Mouse (Mus musculus): ENCODE measurements around the gene Nudt17. TPM values are rescaled to one million over a fixed set of nuclear protein-coding genes. Genes with fewer than 3 reads are reported as not detected.

The Nudt17 gene
- polyA plus RNA-seq, 1 experiment from 2014 or later, result 10.8 TPM

DNA sequence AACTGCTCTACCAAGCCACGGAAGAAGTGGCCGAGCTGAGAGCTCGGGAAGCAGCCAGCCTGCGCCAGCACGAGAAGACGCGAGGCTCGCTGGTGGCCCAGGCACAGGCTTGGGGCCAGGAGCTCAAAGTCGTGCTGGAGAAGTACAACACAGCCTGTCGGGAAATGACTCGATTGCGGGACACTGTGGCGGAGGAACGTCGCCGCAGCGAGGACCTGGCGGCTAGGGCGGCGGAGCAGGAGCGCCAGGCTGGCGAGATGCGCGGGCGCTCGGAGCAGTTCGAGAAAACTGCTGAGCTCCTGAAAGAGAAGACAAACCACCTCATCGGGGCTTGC lies 23.6 kb downstream of the Nudt17 start:
- H3K9me3 ChIP-seq (ENCODE audit: control insufficient read depth, low read length), result no peaks in the 10 kb centered on the region
- H3K9ac ChIP-seq (ENCODE audit: low read length), result peak overlapping the region; percentile 50; the same call in 1 of the 2 replicates
- no peaks in the 10 kb centered on the region for H3K36me3 ChIP-seq (ENCODE audit: control insufficient read depth, insufficient read depth, low read length)
- ATAC-seq (ENCODE audit: insufficient number of reproducible peaks, low FRiP score, low TSS enrichment, low read depth) (no peak), DNase-seq (ENCODE audit: low spot score) (peak; percentile 51)
- H3K27me3 ChIP-seq (ENCODE audit: control insufficient read depth, insufficient read depth, low read length), result peaks cover 24% of the 10 kb centered on the region
- H3K4me2 ChIP-seq (ENCODE audit: low read depth, severe bottlenecking), result peak overlapping the region; percentile 50
- no peaks in the 10 kb centered on the region for H3K4me1 ChIP-seq (ENCODE audit: control insufficient read depth, insufficient read depth, low read length)
- peak overlapping the region; percentile 23 for H3K4me3 ChIP-seq (ENCODE audit: low read depth, low read length)
- WGBS, result 29% methylated on average over 28 of the region's 28 CpGs
- no peak overlapping the region for H3K27ac ChIP-seq (replicated peaks; ENCODE audit: low read depth, low read length)

DNA sequence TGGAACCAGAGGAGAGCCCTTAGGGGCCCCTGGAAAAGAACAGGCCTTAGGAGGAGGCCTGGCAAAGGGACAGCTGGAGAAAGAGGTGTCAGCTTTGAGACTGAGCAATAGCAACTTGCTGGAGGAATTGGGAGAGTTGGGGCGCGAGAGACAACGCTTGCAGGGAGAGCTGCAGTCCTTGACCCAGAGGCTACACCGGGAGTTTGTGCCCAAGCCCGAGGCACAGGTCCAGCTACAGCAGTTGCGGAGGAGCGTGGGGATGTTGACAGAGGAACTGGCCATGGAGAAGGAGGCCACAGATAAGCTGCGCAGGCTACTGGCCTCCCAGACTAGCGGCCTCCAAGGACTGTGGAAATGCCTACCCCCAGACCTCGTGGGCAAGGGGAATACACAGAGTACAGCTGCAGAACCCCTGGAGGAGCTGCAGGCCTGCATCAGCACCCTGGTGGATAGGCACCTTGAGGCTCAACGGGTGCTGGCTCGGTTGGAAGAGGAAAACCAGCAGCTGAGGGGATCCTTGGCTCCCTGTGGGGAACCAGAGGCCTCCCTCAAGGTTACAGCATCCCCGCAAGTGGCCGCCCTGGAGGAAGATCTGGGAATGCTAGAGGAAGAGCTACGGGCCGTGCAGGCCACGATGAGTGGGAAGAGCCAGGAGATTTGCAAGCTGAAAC lies 24.1 kb downstream of the Nudt17 start:
- peak overlapping the region; percentile 23 for H3K4me3 ChIP-seq (ENCODE audit: low read depth, low read length)
- peaks cover 24% of the 10 kb centered on the region for H3K27me3 ChIP-seq (ENCODE audit: control insufficient read depth, insufficient read depth, low read length)
- DNase-seq (ENCODE audit: low spot score) (no peak), ATAC-seq (ENCODE audit: insufficient number of reproducible peaks, low FRiP score, low TSS enrichment, low read depth) (no peak)
- WGBS, result 51% methylated on average over 17 of the region's 17 CpGs
- H3K36me3 ChIP-seq (ENCODE audit: control insufficient read depth, insufficient read depth, low read length), result no peaks in the 10 kb centered on the region
- H3K4me2 ChIP-seq (ENCODE audit: low read depth, severe bottlenecking), result peak overlapping the region; percentile 50
- H3K9me3 ChIP-seq (ENCODE audit: control insufficient read depth, low read length), result no peaks in the 10 kb centered on the region
- peak overlapping the region; percentile 50; the same call in 1 of the 2 replicates for H3K9ac ChIP-seq (ENCODE audit: low read length)
- no peaks in the 10 kb centered on the region for H3K4me1 ChIP-seq (ENCODE audit: control insufficient read depth, insufficient read depth, low read length)
- no peak overlapping the region for H3K27ac ChIP-seq (replicated peaks; ENCODE audit: low read depth, low read length)

DNA sequence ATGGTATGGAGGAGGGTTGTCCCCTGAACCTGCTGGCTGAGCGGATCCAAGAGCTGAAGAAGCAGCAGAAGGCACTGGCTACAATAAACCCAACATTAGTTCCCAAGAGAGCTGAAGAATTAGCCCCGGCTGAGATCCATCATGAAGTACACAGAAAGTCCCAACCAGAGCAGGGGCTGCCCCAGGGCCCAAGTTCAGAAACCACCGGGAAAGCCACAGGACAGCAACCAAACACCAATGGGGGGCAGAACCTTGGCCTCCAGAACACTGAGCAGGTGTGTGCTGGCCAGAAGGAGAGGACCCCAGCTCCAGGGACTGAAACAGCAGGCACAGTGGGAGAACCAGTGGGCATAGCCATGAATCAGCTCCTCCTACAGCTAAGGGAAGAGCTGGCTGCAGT lies 24.9 kb downstream of the Nudt17 start:
- Histone ChIP-seq H3K9me3 (ENCODE audit: control insufficient read depth, low read length) (no peaks in the 10 kb centered on the region), H3K9ac (ENCODE audit: low read length) (no peak overlapping the region), H3K4me1 (ENCODE audit: control insufficient read depth, insufficient read depth, low read length) (no peaks in the 10 kb centered on the region), H3K27me3 (ENCODE audit: control insufficient read depth, insufficient read depth, low read length) (peaks cover 24% of the 10 kb centered on the region), H3K36me3 (ENCODE audit: control insufficient read depth, insufficient read depth, low read length) (no peaks in the 10 kb centered on the region), H3K4me2 (ENCODE audit: low read depth, severe bottlenecking) (no peak overlapping the region), H3K27ac (replicated peaks; ENCODE audit: low read depth, low read length) (no peak overlapping the region), H3K4me3 (ENCODE audit: low read depth, low read length) (no peak overlapping the region)
- ATAC-seq (ENCODE audit: insufficient number of reproducible peaks, low FRiP score, low TSS enrichment, low read depth), result no peak
- DNase-seq (ENCODE audit: low spot score), result no peak
- WGBS, result 85% methylated on average over 3 of the region's 3 CpGs

DNA sequence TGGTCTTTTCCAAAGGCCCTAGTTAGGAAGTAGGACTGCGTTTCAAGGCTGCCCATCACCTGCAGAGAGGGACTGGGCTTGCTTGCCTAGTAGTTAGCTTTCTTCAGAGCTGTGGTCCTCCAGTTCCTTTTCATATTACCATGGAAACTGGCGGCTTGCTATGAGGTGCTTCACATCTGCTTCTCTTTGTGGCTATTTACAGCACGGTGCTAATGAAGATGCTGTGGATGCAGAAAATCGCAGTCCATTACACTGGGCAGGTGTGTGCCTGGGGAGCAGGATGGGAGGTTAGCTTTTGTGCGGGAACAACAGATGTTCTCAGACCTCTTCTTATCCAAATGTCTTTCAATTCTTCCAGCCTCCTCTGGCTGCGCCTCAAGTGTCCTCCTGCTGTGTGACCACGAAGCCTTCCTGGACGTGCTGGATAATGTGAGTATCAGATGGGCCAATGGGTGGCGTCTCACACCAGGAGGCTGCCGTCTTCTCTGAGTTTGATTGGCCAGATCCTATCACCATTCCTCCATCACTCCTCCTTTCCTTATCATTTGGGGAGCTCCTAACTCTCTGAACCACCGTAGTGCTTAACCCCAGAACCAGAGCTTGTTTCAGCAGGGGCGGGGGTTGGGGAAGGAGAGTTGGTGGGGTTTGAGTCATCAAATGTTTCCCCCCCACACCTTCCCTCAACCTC lies 27.9 kb downstream of the Nudt17 start:
- H3K4me1 ChIP-seq (ENCODE audit: control insufficient read depth, insufficient read depth, low read length), result no peaks in the 10 kb centered on the region

DNA sequence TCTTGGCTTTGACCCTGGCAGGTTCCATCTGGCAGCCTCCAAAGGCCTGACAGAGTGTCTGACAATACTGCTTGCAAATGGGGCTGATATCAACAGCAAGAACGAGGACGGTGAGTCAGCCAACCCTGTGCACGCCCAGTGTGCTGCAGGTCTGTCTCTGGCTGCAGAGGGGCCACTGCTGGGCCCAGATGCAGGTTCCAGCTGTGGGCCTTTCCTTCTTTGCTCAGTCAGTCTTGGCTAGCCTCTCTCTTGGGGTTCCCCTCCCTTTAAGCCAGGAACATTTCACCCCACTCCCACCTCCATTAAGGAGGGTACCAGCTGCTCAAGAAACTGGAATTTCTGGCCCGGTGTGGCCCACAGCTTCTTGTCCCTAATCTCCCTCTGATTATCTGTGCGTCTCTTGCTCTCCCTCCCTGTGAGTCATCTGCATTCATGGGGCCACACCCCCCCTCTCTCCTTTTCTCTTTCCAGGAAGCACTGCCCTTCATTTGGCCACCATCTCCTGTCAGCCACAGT lies 29.1 kb downstream of the Nudt17 start:
- no peak overlapping the region for H3K4me3 ChIP-seq (ENCODE audit: low read depth, low read length)
- DNase-seq (ENCODE audit: low spot score), result no peak
- no peak overlapping the region for H3K27ac ChIP-seq (replicated peaks; ENCODE audit: low read depth, low read length)
- no peak for ATAC-seq (ENCODE audit: insufficient number of reproducible peaks, low FRiP score, low TSS enrichment, low read depth)
- no peak overlapping the region for H3K9ac ChIP-seq (ENCODE audit: low read length)
- H3K4me1 ChIP-seq (ENCODE audit: control insufficient read depth, insufficient read depth, low read length), result no peaks in the 10 kb centered on the region
- peaks cover 14% of the 10 kb centered on the region for H3K27me3 ChIP-seq (ENCODE audit: control insufficient read depth, insufficient read depth, low read length)
- WGBS, result 31% methylated on average over 5 of the region's 5 CpGs
- no peaks in the 10 kb centered on the region for H3K9me3 ChIP-seq (ENCODE audit: control insufficient read depth, low read length)
- no peaks in the 10 kb centered on the region for H3K36me3 ChIP-seq (ENCODE audit: control insufficient read depth, insufficient read depth, low read length)
- no peak overlapping the region for H3K4me2 ChIP-seq (ENCODE audit: low read depth, severe bottlenecking)

More for the DNA sequence above, 27.9 kb downstream of the Nudt17 start:
- Histone ChIP-seq H3K4me3 (ENCODE audit: low read depth, low read length) (no peak overlapping the region), H3K36me3 (ENCODE audit: control insufficient read depth, insufficient read depth, low read length) (no peaks in the 10 kb centered on the region), H3K4me2 (ENCODE audit: low read depth, severe bottlenecking) (no peak overlapping the region), H3K27ac (replicated peaks; ENCODE audit: low read depth, low read length) (no peak overlapping the region), H3K27me3 (ENCODE audit: control insufficient read depth, insufficient read depth, low read length) (peaks cover 21% of the 10 kb centered on the region), H3K9ac (ENCODE audit: low read length) (no peak overlapping the region), H3K9me3 (ENCODE audit: control insufficient read depth, low read length) (no peaks in the 10 kb centered on the region)
- WGBS, result 19% methylated on average over 12 of the region's 12 CpGs
- DNase-seq (ENCODE audit: low spot score), result no peak
- no peak for ATAC-seq (ENCODE audit: insufficient number of reproducible peaks, low FRiP score, low TSS enrichment, low read depth)

DNA sequence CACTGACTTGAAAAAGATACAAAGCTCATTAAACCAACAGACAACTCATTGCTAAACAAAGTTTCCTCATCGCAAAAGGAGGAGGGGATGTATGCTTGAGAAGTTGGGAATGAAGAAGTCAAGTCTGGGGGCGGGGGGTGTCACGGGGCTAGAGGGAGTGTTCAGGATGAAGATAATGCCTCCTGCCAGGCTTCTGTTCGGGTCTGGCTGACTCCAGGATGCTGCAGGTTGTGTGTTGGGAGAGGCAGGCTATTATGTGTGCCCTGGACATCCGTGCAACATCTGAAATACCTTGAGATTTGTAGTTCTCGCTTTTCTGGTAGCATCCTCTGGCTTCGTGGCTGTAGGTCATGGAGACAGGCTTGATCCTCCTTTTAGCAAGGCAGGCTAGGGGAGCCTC lies 29.9 kb downstream of the Nudt17 start:
- Histone ChIP-seq H3K27me3 (ENCODE audit: control insufficient read depth, insufficient read depth, low read length) (peaks cover 10% of the 10 kb centered on the region; the same call in 1 of the 2 replicates), H3K27ac (replicated peaks; ENCODE audit: low read depth, low read length) (no peak overlapping the region), H3K9me3 (ENCODE audit: control insufficient read depth, low read length) (no peaks in the 10 kb centered on the region), H3K4me2 (ENCODE audit: low read depth, severe bottlenecking) (no peak overlapping the region), H3K4me3 (ENCODE audit: low read depth, low read length) (no peak overlapping the region), H3K36me3 (ENCODE audit: control insufficient read depth, insufficient read depth, low read length) (no peaks in the 10 kb centered on the region), H3K9ac (ENCODE audit: low read length) (no peak overlapping the region), H3K4me1 (ENCODE audit: control insufficient read depth, insufficient read depth, low read length) (no peaks in the 10 kb centered on the region)
- ATAC-seq (ENCODE audit: insufficient number of reproducible peaks, low FRiP score, low TSS enrichment, low read depth) (no peak), DNase-seq (ENCODE audit: low spot score) (no peak)
- 69% methylated on average over 7 of the region's 7 CpGs for whole genome bisulfite sequencing

DNA sequence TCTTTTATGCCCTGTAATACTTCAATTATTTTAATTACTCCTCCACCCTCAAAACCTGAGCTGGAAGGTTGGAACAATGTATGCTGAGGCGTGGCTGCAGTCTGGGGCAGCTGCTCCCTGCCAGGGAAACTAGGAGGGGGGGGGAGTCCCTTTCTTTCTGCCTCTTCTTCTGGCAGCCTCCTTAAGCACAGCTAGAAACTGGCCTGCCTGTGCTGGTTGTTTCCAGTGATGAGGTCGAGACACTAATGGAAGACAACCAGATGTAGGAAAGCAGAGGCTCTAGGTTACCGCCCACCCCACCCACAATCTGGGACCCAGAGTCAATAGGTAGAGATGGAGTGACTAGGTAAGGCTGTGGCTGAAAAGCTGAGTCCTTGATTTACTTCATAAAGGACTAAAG lies 32.7 kb downstream of the Nudt17 start:
- Histone ChIP-seq H3K9ac (ENCODE audit: low read length) (no peak overlapping the region), H3K27ac (replicated peaks; ENCODE audit: low read depth, low read length) (no peak overlapping the region), H3K36me3 (ENCODE audit: control insufficient read depth, insufficient read depth, low read length) (no peaks in the 10 kb centered on the region), H3K9me3 (ENCODE audit: control insufficient read depth, low read length) (no peaks in the 10 kb centered on the region), H3K27me3 (ENCODE audit: control insufficient read depth, insufficient read depth, low read length) (peaks cover 6% of the 10 kb centered on the region; the same call in 1 of the 2 replicates), H3K4me1 (ENCODE audit: control insufficient read depth, insufficient read depth, low read length) (no peaks in the 10 kb centered on the region), H3K4me3 (ENCODE audit: low read depth, low read length) (no peak overlapping the region), H3K4me2 (ENCODE audit: low read depth, severe bottlenecking) (no peak overlapping the region)
- ATAC-seq (ENCODE audit: insufficient number of reproducible peaks, low FRiP score, low TSS enrichment, low read depth) (no peak), DNase-seq (ENCODE audit: low spot score) (no peak)
- 41% methylated on average over 3 of the region's 3 CpGs for WGBS

DNA sequence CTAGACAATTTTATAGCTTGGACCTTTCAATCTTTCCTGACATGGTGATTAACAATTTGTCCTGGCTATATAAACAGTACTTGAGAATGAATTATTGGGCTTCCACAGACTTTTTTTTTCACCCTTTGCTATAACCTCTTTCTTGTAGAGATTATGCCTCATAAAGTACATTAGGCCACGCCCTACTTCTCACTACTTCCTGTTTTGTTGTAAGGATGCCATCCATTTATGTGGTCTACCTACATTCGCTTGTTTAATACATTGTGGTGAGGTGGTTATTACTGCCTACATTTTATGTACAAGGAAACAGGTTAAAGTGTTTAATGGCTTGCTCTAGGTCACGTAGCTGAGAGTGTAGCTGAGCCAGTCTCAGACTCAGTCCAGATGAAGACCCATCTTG lies 33.2 kb downstream of the Nudt17 start:
- peaks cover 2% of the 10 kb centered on the region; the same call in 1 of the 2 replicates for H3K27me3 ChIP-seq (ENCODE audit: control insufficient read depth, insufficient read depth, low read length)
- H3K9me3 ChIP-seq (ENCODE audit: control insufficient read depth, low read length), result no peaks in the 10 kb centered on the region
- H3K4me3 ChIP-seq (ENCODE audit: low read depth, low read length), result no peak overlapping the region
- no peak overlapping the region for H3K9ac ChIP-seq (ENCODE audit: low read length)
- no peak overlapping the region for H3K27ac ChIP-seq (replicated peaks; ENCODE audit: low read depth, low read length)
- 61% methylated on average over 3 of the region's 3 CpGs for WGBS
- DNase-seq (ENCODE audit: low spot score), result no peak
- no peaks in the 10 kb centered on the region for H3K36me3 ChIP-seq (ENCODE audit: control insufficient read depth, insufficient read depth, low read length)
- no peak for ATAC-seq (ENCODE audit: insufficient number of reproducible peaks, low FRiP score, low TSS enrichment, low read depth)
- H3K4me2 ChIP-seq (ENCODE audit: low read depth, severe bottlenecking), result no peak overlapping the region
- H3K4me1 ChIP-seq (ENCODE audit: control insufficient read depth, insufficient read depth, low read length), result 0 out of 2 replicates have a peak, but pooled peaks cover 2% of the 10 kb centered on the region

Data from limb, embryonic 11.5 days (tissue).